Mouse (Mus musculus) kidney, embryonic 15.5 days (tissue): ENCODE data around the gene Olfr1437. TPM values are rescaled to one million over a fixed set of nuclear protein-coding genes. Genes with fewer than 3 reads are reported as not detected.
"Not testable (repeated sequence)": the region's sequence is repeated elsewhere in the genome, so short reads cannot be mapped to it uniquely, and the experiment has no call there.

ENCODE experiments used
- ATAC-seq: fragments of 200-750 bp; cut with Nextera tagmentation; replicated peaks from 2 replicates; pipeline ENCODE4 v1.8.0; 2017; ENCODE audit warnings: moderate TSS enrichment; ENCODE audit not compliant: low FRiP score
- H3K27ac ChIP-seq: fragments of 300-500 bp; sonication (generic); 2 replicates; pipeline ENCODE4 v1.5.1; 2015; ENCODE audit warnings: mild to moderate bottlenecking, inconsistent platforms
- H3K27me3 ChIP-seq: fragments of 300-500 bp; sonication (generic); 2 replicates; pipeline ENCODE4 v1.6.1; 2015; ENCODE audit warnings: inconsistent platforms
- H3K36me3 ChIP-seq: fragments of 300-500 bp; sonication (generic); 2 replicates; pipeline ENCODE4 v1.6.1; 2015; ENCODE audit warnings: inconsistent platforms
- H3K4me1 ChIP-seq: fragments of 300-500 bp; sonication (generic); 2 replicates; pipeline ENCODE4 v1.6.1; 2015; ENCODE audit warnings: inconsistent platforms
- H3K4me2 ChIP-seq: fragments of 300-500 bp; sonication (generic); 2 replicates; pipeline ENCODE4 v1.6.1; 2015; ENCODE audit warnings: moderate library complexity, mild to moderate bottlenecking, inconsistent platforms
- H3K4me3 ChIP-seq: fragments of 300-500 bp; sonication (generic); replicated peaks from 2 replicates; pipeline ENCODE4 v1.5.1; 2015; ENCODE audit warnings: mild to moderate bottlenecking, inconsistent platforms
- H3K9ac ChIP-seq: fragments of 300-500 bp; sonication (generic); 2 replicates; pipeline ENCODE4 v1.6.1; 2015; ENCODE audit warnings: mild to moderate bottlenecking, inconsistent platforms
- H3K9me3 ChIP-seq: fragments of 300-500 bp; sonication (generic); replicated peaks from 2 replicates; pipeline ENCODE4 v1.6.1; 2016; ENCODE audit warnings: inconsistent platforms
- WGBS: fragments of 180-500 bp; shearing (Covaris S2); methylation state at CpG from one replicate; pipeline ENCODE4 v1.1.7; 2015; ENCODE audit warnings: mixed read lengths; 5-methylcytosine and 5-hydroxymethylcytosine counted together
- polyA plus RNA-seq: library from polyadenylated mRNA; unstranded; fragments of >200 nt; fragmentation: Nextera tagmentation; extraction: Ambion mirVana; gene quantifications from 2 replicates; pipeline ENCODE4 v1.2.1, GENCODE M21; 2015

The Olfr1437 gene
- not detected in 2 replicates for polyA plus RNA-seq

DNA sequence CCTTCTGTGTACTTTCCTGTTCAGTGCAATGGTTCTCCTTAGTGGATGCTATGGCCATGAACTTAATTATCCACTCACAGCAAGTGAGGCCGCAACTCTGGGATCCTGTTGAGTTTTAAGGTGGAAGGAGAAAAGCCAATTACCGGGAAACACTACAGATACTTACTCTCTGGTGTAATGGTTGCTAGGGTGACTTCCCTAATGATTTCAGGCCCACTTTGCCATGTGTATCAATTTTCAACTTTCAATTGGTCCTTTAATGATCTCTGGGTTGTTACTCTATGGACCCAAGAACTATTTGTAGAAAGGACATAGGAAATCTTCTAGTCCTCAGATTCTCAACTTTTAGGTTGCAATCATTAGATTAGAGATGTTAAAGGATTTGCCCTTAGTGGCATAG, at the start of gene Olfr1437:
Gene Olfr1437, minus strand, starts transcription at position 101 of the 400 bp plus-strand sequence.
- H3K4me3 ChIP-seq = no peak within 1 kb of the TSS
- H3K9ac ChIP-seq = no peak within 1 kb of the TSS
- H3K9me3 ChIP-seq = no peaks in the 10 kb centered on the region
- H3K27ac ChIP-seq = no peak within 1 kb of the TSS
- WGBS = 70% methylated on average over 2 of the region's 2 CpGs
- no peak for ATAC-seq
- no peaks in the 10 kb centered on the region for H3K4me1 ChIP-seq
- H3K4me2 ChIP-seq = no peak within 1 kb of the TSS
- H3K36me3 ChIP-seq = no peaks in the 10 kb centered on the region
- no peaks in the 10 kb centered on the region for H3K27me3 ChIP-seq

DNA sequence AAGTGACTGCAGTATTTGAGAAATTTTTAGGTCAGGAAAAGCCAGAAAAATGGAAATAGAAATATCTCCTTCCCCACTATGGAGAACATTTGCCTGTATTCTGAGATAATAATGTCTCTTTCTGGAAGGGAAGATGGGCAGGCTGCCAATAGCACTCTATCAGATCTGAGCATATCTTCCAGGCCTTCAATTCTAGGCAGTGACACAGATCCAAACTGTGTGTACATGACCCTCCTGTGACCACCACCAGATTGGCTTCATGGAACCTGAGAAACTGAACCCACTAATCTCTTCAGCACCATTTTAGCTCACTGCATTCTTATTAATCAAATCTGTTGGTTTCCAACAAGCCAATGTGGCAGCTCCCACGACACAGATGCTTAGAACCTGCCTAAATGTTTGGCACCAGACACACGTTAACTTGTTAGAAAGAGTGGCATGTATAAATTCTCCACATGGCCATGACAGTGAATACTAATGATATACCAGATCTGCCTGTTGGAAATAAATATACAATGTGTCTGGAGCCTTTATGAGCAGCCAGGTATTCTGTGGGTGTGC, 49.6 kb upstream of the Olfr1437 start:
- H3K27ac ChIP-seq = no peak overlapping the region
- H3K4me3 ChIP-seq = no peak overlapping the region
- ATAC-seq = no peak
- no peaks in the 10 kb centered on the region for H3K9me3 ChIP-seq
- WGBS = 64% methylated on average over 2 of the region's 2 CpGs
- no peak overlapping the region for H3K4me2 ChIP-seq
- H3K27me3 ChIP-seq = no peaks in the 10 kb centered on the region
- H3K9ac ChIP-seq = no peak overlapping the region
- H3K4me1 ChIP-seq = no peaks in the 10 kb centered on the region
- no peaks in the 10 kb centered on the region for H3K36me3 ChIP-seq

DNA sequence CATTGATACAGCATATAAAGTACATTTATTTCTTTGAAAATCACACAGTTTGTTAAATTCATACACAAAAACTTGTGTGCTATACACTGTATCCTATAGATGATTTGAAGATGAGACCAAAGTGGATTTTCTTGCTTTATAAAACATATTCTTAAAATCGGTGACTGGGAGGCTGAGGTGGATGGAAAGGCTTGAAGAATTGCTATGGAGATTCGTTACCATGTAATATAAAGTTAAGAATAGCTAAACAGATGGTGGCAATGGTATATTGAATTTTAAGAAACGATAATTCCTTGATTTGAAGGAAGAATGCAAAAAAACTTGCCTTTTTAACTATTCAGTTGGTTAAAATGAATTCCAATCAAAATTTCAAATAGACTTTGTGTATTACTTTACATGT, 48.1 kb upstream of the Olfr1437 start:
- Histone ChIP-seq H3K36me3 (no peaks in the 10 kb centered on the region), H3K27ac (no peak overlapping the region), H3K4me1 (no peaks in the 10 kb centered on the region), H3K27me3 (no peaks in the 10 kb centered on the region), H3K4me2 (no peak overlapping the region), H3K9me3 (no peaks in the 10 kb centered on the region), H3K4me3 (no peak overlapping the region), H3K9ac (no peak overlapping the region)
- 80% methylated on average over 3 of the region's 3 CpGs for WGBS
- no peak for ATAC-seq

DNA sequence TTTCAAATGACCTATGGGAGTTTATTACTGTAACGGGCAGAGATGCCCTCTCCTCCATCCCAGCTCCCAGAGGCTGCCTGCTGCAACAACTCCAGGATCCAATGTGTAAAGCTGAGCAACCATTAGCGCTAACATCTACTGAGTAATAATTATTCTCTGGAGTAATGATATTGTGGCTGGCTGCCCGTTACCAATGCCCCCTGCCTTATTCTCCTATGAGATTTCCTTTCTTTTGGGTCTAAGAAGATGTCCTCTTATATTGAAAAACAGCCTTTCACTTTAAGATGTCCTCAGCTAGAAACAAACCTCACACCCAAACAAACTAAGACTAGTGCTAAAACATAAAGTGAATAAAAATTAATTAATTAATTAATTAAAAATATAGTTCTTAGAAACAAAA, 10.9 kb upstream of the Olfr1437 start, which contains the start of gene Olfr1438-ps1:
Gene Olfr1438-ps1, minus strand, starts transcription at position 101 of the 400 bp plus-strand sequence.
- WGBS = 85% methylated on average over 3 of the region's 3 CpGs
- H3K27me3 ChIP-seq = no peaks in the 10 kb centered on the region
- H3K36me3 ChIP-seq = no peaks in the 10 kb centered on the region
- no peak within 1 kb of the TSS for H3K4me2 ChIP-seq
- no peaks in the 10 kb centered on the region for H3K4me1 ChIP-seq
- H3K27ac ChIP-seq = no peak within 1 kb of the TSS
- ATAC-seq = no peak
- H3K4me3 ChIP-seq = no peak within 1 kb of the TSS
- no peaks in the 10 kb centered on the region for H3K9me3 ChIP-seq
- H3K9ac ChIP-seq = no peak within 1 kb of the TSS

DNA sequence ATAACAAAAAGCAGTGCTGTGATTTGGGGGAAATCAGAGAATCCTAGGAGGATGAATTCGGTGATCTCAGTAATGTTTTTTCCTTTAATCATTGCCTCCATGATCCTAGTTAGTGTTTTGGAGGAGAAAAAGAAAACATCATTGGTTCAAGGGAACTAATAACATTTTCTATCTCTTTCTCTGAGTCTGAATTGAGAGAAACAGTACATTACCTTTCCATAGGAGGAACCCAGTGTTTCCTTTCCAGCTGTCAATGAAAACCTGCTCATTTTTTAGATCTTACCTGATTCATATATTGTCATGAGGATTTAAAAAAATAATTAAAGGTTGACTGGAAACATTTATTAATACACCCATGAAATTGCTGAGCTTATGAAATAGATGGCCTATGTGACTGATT, 25.9 kb downstream of the Olfr1437 start, which contains the start of gene Olfr1436:
Gene Olfr1436, minus strand, starts transcription at position 101 of the 400 bp plus-strand sequence.
- H3K36me3 ChIP-seq, H3K27ac ChIP-seq, ATAC-seq, H3K4me3 ChIP-seq, H3K9me3 ChIP-seq, H3K9ac ChIP-seq, H3K4me2 ChIP-seq, H3K27me3 ChIP-seq, H3K4me1 ChIP-seq: not testable (repeated sequence)
- WGBS = 83% methylated on average over 1 of the region's 1 CpGs

DNA sequence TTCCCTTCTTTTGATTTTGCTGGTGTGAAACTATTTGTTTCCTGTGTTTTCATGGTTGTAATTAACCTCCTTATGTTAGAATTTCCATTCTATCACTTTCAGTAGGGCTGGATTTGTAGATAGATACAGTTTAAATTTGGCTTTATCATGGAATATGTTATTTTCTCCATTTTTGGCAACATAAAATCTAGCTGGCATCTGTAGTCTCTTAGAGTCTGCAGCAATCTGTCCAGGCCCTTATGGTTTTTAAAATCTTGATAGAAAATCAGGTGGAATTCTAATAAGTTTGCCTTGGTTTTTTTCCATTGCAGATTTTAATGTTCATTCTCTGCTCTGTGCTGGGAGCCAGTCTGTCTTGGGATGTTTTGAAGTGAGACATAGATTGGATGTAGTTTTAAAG, 31.9 kb downstream of the Olfr1437 start:
- H3K9ac ChIP-seq = no peak overlapping the region
- H3K27ac ChIP-seq = no peak overlapping the region
- ATAC-seq = no peak
- no peak overlapping the region for H3K4me2 ChIP-seq
- H3K9me3 ChIP-seq = no peaks in the 10 kb centered on the region
- no peaks in the 10 kb centered on the region for H3K4me1 ChIP-seq
- H3K36me3 ChIP-seq = no peaks in the 10 kb centered on the region
- no peaks in the 10 kb centered on the region for H3K27me3 ChIP-seq
- no peak overlapping the region for H3K4me3 ChIP-seq

DNA sequence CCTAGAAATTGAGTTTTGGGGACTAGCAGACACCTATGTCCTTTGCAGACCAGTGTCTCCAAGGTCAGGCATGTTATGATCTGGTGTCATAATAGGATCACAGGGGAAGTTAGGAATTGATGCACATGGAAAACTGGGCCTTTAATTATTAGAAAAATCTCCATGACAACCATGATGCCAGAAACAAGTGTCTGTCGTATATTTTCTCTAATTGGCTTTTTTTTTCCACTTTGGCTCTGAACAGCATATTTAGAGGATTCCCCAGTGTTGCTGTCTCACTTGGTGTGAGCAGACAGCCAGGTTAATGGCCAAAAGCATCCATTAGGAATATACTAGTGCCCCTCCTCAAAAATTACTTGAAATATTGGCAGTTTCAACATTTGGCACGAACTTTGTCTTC, 45.3 kb downstream of the Olfr1437 start, which contains the start of gene Olfr1434:
Gene Olfr1434, plus strand, starts transcription at position 301 of the 400 bp plus-strand sequence.
- no peaks in the 10 kb centered on the region for H3K27me3 ChIP-seq
- H3K9me3 ChIP-seq = no peaks in the 10 kb centered on the region
- H3K4me2 ChIP-seq = no peak within 1 kb of the TSS
- H3K4me1 ChIP-seq = no peaks in the 10 kb centered on the region
- H3K4me3 ChIP-seq = no peak within 1 kb of the TSS
- no peak for ATAC-seq
- WGBS = 67% methylated on average over 2 of the region's 2 CpGs
- H3K27ac ChIP-seq = no peak within 1 kb of the TSS
- H3K9ac ChIP-seq = no peak within 1 kb of the TSS
- no peaks in the 10 kb centered on the region for H3K36me3 ChIP-seq

Other genes with a start within 250 kb of the Olfr1437 start
- not detected in 2 replicates for gene Olfr1425, start 247.4 kb downstream of the Olfr1437 start, polyA plus RNA-seq
- not detected in 2 replicates for gene Olfr1426, start 233.1 kb downstream of the Olfr1437 start, polyA plus RNA-seq
- not detected in 2 replicates for gene Olfr1427, start 221.8 kb downstream of the Olfr1437 start, polyA plus RNA-seq
- not detected in 2 replicates for gene Olfr1428, start 209.2 kb downstream of the Olfr1437 start, polyA plus RNA-seq
- gene Olfr76, start 201.9 kb downstream of the Olfr1437 start, polyA plus RNA-seq = not detected in 2 replicates
- gene Olfr1555-ps1, start 155.0 kb downstream of the Olfr1437 start, polyA plus RNA-seq = not detected in 2 replicates
- not detected in 2 replicates for gene Olfr1431, start 124.5 kb downstream of the Olfr1437 start, polyA plus RNA-seq
- gene Olfr1432, start 92.5 kb downstream of the Olfr1437 start, polyA plus RNA-seq = not detected in 2 replicates
- not detected in 2 replicates for gene Olfr262, start 83.4 kb downstream of the Olfr1437 start, polyA plus RNA-seq
- gene Olfr235, start 64.1 kb downstream of the Olfr1437 start, polyA plus RNA-seq = not detected in 2 replicates
- gene Olfr1434, start 45.2 kb downstream of the Olfr1437 start, polyA plus RNA-seq = not detected in 2 replicates
- not detected in 2 replicates for gene Olfr1436, start 26.0 kb downstream of the Olfr1437 start, polyA plus RNA-seq
- gene Olfr1438-ps1, start 10.8 kb upstream of the Olfr1437 start, polyA plus RNA-seq = not detected in 2 replicates
- not detected in 2 replicates for gene Olfr1440, start 62.2 kb upstream of the Olfr1437 start, polyA plus RNA-seq
- gene Olfr1441, start 92.3 kb upstream of the Olfr1437 start, polyA plus RNA-seq = not detected in 2 replicates
- gene Pfpl, start 102.8 kb upstream of the Olfr1437 start, polyA plus RNA-seq = not detected in 2 replicates
- 0.57 and 0.62 TPM in 2 replicates for gene Mpeg1, start 135.7 kb upstream of the Olfr1437 start, polyA plus RNA-seq
- gene Dtx4, start 176.4 kb upstream of the Olfr1437 start, polyA plus RNA-seq = 6.2 and 6.7 TPM in 2 replicates
- gene Fam111a, start 220.6 kb upstream of the Olfr1437 start, polyA plus RNA-seq = 25.3 and 26.3 TPM in 2 replicates